Mouse (Mus musculus): ENCODE data around the gene Olfr362.

- no peak for TF ChIP-seq CTCF (IDR thresholded peaks at IDR 0.05; ENCODE audit: low read depth)
- TF ChIP-seq EP300 (IDR thresholded peaks at IDR 0.05; ENCODE audit: low read depth): no peak
These were observed 21.3 kb upstream of the Olfr362 start, which contains the start of gene Olfr364-ps1 for GRCm38 (mm10) chr2:37139022-37139421.

Data from heart, postnatal 0 days (tissue).